Mouse (Mus musculus) hindbrain, postnatal 0 days (tissue): ENCODE measurements around the gene Fyco1. TPM values are rescaled to one million over a fixed set of nuclear protein-coding genes. Genes with fewer than 3 reads are reported as not detected.
A peak's percentile ranks its signal among the peaks of the same experiment; 100 is the strongest.

ENCODE experiments used
- ATAC-seq: fragments of 200-750 bp; cut with Nextera tagmentation; 2 replicates; pipeline ENCODE4 v1.8.0; 2017; ENCODE audit warnings: mild to moderate bottlenecking, moderate TSS enrichment, moderate library complexity
- DNase-seq: peaks from one replicate; pipeline ENCODE4 v3.0.0-alpha.2; 2015; ENCODE audit warnings: low spot score
- H3K27ac ChIP-seq: fragments of 300-500 bp; sonication (generic); 2 replicates; pipeline ENCODE4 v1.5.1; 2014; ENCODE audit warnings: mild to moderate bottlenecking
- H3K27me3 ChIP-seq: fragments of 300-500 bp; sonication (generic); 2 replicates; pipeline ENCODE4 v1.6.1; 2014; ENCODE audit warnings: low read length, mixed read lengths; ENCODE audit not compliant: insufficient read depth
- H3K36me3 ChIP-seq: fragments of 300-500 bp; sonication (generic); 2 replicates; pipeline ENCODE4 v1.6.1; 2014; ENCODE audit warnings: low read length, mixed read lengths; ENCODE audit not compliant: insufficient read depth
- H3K4me1 ChIP-seq: fragments of 300-500 bp; sonication (generic); 2 replicates; pipeline ENCODE4 v1.6.1; 2014; ENCODE audit warnings: antibody characterized with exemption, low read length, mixed read lengths; ENCODE audit not compliant: insufficient read depth
- H3K4me2 ChIP-seq: fragments of 300-500 bp; sonication (generic); 2 replicates; pipeline ENCODE4 v1.6.1; 2014; ENCODE audit warnings: low read depth, mild to moderate bottlenecking, low read length, moderate library complexity, mixed read lengths
- H3K4me3 ChIP-seq: fragments of 300-500 bp; sonication (generic); 2 replicates; pipeline ENCODE4 v1.5.1; 2014; ENCODE audit warnings: low read length
- H3K9ac ChIP-seq: fragments of 300-500 bp; sonication (generic); replicated peaks from 2 replicates; pipeline ENCODE4 v1.6.1; 2014; ENCODE audit warnings: mild to moderate bottlenecking, low read length, moderate library complexity, mixed read lengths
- H3K9me3 ChIP-seq: fragments of 300-500 bp; sonication (generic); 2 replicates; pipeline ENCODE4 v1.6.1; 2016; ENCODE audit warnings: low read length, mixed read lengths
- CTCF ChIP-seq: IDR thresholded peaks from 2 replicates; pipeline ENCODE4 v1.5.1; 2016; ENCODE audit warnings: antibody characterized with exemption, control low read depth, low read depth
- WGBS: fragments of 180-500 bp; shearing (Covaris S2); extraction: QIAGEN DNeasy Blood & Tissue Kit; methylation state at CpG from one replicate; pipeline ENCODE4 v1.1.7; 2014; 5-methylcytosine and 5-hydroxymethylcytosine counted together
- polyA plus RNA-seq: library from polyadenylated mRNA; unstranded; fragments of >200 nt; fragmentation: Nextera tagmentation; extraction: Ambion mirVana; gene quantifications from 2 replicates; pipeline ENCODE4 v1.2.1, GENCODE M21; 2015
- total RNA-seq: library from RNA; depleted of rRNA; stranded (reverse); fragments of >200 nt; gene quantifications from 2 replicates; pipeline ENCODE4 v1.2.3, GENCODE M21; 2014

Gene Fyco1
- total and polyA plus RNA-seq, 2 experiments from 2014 or later, result 8.2 to 11.9 TPM

DNA sequence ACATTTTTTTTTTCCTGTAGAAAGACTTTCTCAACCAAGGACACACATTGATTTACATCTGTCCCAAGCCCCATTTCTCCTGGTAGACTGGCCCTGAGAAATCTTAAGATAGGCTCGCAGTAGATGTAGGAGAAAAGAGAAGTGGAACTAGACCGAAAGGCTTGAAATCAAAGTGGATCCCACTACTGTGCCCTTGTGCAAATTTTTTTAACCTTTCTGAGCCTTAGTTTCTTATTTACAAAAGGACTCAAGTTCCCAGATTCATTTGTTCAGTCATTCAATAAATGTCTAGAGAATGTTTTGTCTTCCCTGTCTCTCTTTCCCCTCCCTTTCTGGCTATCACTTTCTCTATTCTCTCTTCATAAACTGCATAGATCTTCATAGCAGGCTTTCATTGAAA, 5.1 kb upstream of the Fyco1 start:
- H3K36me3 ChIP-seq, result no peaks in the 10 kb centered on the region
- no peak overlapping the region for H3K4me2 ChIP-seq
- no peak overlapping the region for H3K9ac ChIP-seq
- no peak for DNase-seq
- peaks cover 4% of the 10 kb centered on the region for H3K4me1 ChIP-seq
- no peaks in the 10 kb centered on the region for H3K27me3 ChIP-seq
- no peak for ATAC-seq
- no peak overlapping the region for H3K27ac ChIP-seq
- H3K4me3 ChIP-seq, result no peak overlapping the region
- no peak for TF ChIP-seq CTCF
- WGBS, result 88% methylated on average over 2 of the region's 2 CpGs
- H3K9me3 ChIP-seq, result no peaks in the 10 kb centered on the region

DNA sequence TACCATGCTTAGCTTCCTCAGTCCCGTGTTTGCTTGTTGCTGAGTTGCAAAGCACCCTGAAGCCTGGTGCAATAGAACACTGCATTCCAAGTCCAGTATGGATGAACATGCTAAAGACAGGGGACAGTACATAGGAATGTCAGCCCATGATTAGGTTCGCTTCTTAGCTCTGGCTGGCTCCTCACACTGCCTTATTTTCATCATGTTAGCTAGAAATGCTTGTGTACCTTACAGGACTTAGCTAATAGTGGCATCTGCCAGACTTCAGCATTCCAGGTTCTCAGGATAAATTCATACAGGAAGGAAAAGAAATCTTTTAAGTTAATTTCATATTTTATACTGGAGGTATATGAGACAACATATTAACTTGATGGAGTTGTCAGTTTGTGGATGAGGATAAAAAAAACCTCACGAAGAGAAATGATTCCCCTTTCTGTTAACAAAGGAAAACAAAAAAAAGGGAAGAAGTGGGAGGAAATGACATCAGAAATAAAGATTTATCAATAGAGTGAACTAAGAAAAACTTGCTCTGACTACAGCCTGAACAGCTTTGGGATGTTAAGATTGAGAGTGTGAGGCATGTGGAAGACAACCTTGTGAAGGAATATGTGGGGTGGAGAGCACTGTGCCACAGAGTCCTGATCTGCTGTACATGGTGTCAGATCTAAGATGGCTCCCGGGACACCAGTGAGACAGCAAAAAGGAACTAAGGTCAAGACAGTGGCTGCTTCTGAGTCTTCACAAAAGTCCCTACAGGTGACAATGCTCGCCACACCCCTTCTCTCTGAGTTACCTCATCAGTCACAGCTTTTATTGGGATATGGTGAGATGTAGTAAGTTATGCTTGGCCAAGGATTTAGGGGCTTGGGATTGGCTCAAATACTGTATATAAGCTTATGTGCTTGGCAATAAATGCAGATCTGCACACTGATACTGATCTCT, 1.0 kb upstream of the Fyco1 start:
- ATAC-seq (no peak), DNase-seq (peak; percentile 6)
- H3K4me3 ChIP-seq, result peak overlapping the region; percentile 32
- no peaks in the 10 kb centered on the region for H3K27me3 ChIP-seq
- H3K4me2 ChIP-seq, result peak overlapping the region; percentile 53
- peak overlapping the region; percentile 68 for H3K27ac ChIP-seq
- H3K9me3 ChIP-seq, result no peaks in the 10 kb centered on the region
- no peak overlapping the region; the same call in 1 of the 2 replicates for H3K9ac ChIP-seq
- no peaks in the 10 kb centered on the region for H3K36me3 ChIP-seq
- H3K4me1 ChIP-seq, result peaks cover 4% of the 10 kb centered on the region
- TF ChIP-seq CTCF, result no peak
- 63% methylated on average over 5 of the region's 5 CpGs for WGBS

DNA sequence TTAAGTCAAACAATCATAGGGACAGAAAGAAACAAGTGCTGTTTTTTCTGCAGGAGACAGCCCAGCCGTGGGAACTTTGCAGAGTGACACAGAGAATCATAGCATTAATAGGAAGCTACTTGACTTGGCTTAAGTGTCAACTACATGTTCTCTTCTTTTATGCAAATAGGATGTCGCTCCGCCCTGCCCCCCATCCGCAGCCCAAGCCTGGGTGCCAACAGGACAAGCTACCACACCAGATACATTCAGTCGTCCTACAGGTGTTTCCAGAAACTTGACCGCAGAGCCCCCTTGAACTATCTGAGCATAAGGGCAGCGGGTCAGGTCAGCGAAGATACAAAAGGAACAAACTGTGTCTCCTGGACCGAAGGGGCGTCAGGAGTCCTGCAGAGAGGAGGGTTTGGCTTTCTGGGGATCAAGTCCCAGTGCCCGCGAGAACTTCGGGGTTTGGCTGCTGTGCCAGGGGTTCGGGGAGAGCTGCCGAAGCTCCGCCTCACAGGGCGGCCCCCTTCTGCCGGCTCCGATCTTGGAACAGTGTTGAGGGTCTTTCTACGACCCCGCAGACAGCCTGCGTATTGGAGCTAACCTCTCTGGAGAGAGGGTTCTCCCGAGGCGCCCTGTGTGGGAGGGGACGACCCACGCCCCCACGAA, 512 bp downstream of the Fyco1 start:
- under 1% methylated on average over 26 of the region's 27 CpGs for WGBS
- Histone ChIP-seq H3K27ac (peak overlapping the region; percentile 91), H3K27me3 (no peaks in the 10 kb centered on the region)

DNA sequence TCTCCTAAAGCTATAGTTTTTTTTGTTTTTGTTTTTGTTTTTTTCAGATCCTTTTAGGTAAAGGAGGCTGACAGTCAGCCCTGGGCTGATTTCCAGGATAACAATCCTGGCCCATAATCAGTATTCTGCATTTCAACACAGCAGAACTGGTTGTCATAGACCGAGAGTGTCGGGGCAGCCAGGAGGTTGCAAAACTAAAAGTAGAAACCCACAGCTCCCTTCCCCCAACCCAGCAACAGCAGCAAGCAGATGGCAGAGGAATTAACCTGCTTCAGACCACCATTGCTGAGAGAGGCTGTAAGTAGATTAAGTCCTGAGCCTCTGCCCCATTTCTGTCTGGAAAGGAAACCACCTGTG, 1.0 kb downstream of the Fyco1 start:
- Histone ChIP-seq H3K27ac (peak overlapping the region; percentile 91), H3K36me3 (no peaks in the 10 kb centered on the region), H3K4me2 (peak overlapping the region; percentile 84), H3K27me3 (no peaks in the 10 kb centered on the region), H3K4me3 (peak overlapping the region; percentile 85), H3K4me1 (peaks cover 4% of the 10 kb centered on the region), H3K9ac (peak overlapping the region; percentile 64), H3K9me3 (no peaks in the 10 kb centered on the region)
- ATAC-seq, result no peak
- WGBS, result 7% methylated on average over 2 of the region's 2 CpGs
- peak; percentile 32 for DNase-seq
- no peak for TF ChIP-seq CTCF

More for the DNA sequence above, 512 bp downstream of the Fyco1 start:
- no peaks in the 10 kb centered on the region for H3K36me3 ChIP-seq
- H3K4me3 ChIP-seq, result peak overlapping the region; percentile 85
- ATAC-seq, result peak; percentile 81
- H3K9me3 ChIP-seq, result no peaks in the 10 kb centered on the region
- H3K4me2 ChIP-seq, result peak overlapping the region; percentile 84
- peak overlapping the region; percentile 64 for H3K9ac ChIP-seq
- peak; percentile 74 for DNase-seq
- TF ChIP-seq CTCF, result no peak
- H3K4me1 ChIP-seq, result peaks cover 4% of the 10 kb centered on the region

DNA sequence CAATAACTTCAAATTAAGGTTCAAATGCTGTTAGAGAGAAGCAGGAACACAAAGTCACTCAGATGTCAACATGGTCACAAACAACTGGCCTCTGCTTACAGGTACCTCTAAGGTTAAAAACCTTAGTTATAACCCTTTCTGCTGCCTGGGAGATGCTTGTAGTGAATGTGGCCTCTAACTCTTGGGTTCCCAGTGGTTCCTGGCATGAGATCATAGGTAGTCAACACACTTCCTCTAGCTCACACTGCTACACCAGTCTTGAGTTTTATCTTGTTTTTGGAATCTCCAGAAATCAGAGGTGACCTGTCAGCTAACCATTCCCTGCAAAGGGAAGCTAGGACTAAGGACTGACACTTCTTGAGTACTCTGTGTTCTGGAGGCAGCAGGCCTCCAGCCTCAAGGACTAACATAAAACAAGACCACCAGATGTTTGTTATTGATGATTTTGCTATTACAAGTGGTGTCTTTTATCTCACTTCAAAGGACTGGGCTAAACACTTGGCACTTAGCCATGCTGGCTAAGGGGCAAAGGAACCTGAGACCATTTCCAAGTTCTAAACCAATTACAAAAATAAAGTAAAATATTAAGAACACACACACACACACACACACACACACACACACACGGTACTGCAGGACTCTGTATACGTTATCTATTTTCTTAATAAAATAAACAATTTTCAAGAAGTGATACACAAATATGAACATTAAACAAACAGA, 1.6 kb downstream of the Fyco1 start:
- Histone ChIP-seq H3K4me1 (peaks cover 4% of the 10 kb centered on the region), H3K9me3 (no peaks in the 10 kb centered on the region), H3K4me2 (peak overlapping the region; percentile 84), H3K36me3 (no peaks in the 10 kb centered on the region), H3K27ac (0 out of 2 replicates have a peak overlapping the region, but pooled peaks have one; percentile 91), H3K4me3 (0 out of 2 replicates have a peak overlapping the region, but pooled peaks have one; percentile 85), H3K9ac (no peak overlapping the region), H3K27me3 (no peaks in the 10 kb centered on the region)
- 71% methylated on average over 2 of the region's 2 CpGs for WGBS
- TF ChIP-seq CTCF, result no peak
- peak; percentile 35 for DNase-seq
- no peak for ATAC-seq

DNA sequence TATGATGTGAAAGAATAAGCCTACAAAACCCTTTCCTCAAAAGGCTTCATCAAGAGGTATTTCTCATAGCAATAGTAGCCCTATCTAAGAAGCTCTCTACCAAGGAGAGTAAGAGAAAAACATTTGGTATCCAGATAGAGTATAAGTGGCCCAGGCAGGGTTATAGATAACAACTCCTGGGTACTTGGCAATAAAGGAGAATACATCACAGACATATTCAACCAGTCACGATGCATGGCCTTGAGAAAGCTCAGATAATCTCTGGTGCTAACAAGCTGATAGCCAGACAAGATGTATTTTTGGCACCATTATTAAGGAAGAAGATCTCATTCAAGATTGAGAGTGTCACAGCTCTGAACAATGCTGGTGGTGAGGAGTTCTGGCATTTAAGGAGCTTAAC, 5.2 kb downstream of the Fyco1 start:
- no peak for TF ChIP-seq CTCF
- no peaks in the 10 kb centered on the region for H3K4me1 ChIP-seq
- no peak overlapping the region for H3K4me2 ChIP-seq
- H3K4me3 ChIP-seq, result no peak overlapping the region
- 81% methylated on average over 1 of the region's 1 CpGs for WGBS
- DNase-seq (no peak), ATAC-seq (no peak)
- no peaks in the 10 kb centered on the region for H3K9me3 ChIP-seq
- no peak overlapping the region for H3K27ac ChIP-seq
- H3K36me3 ChIP-seq, result no peaks in the 10 kb centered on the region
- no peak overlapping the region for H3K9ac ChIP-seq
- H3K27me3 ChIP-seq, result no peaks in the 10 kb centered on the region
